Mouse (Mus musculus) adipocyte (in vitro differentiated cells): Measurements from ENCODE around the gene F12.

Experiments
- DNase-seq: peaks from one replicate; pipeline ENCODE4 v3.0.0-alpha.2; 2016; ENCODE audit warnings: low spot score

Gene F12

GRCm38 (mm10) chr13:55413333-55413732 is 13.3 kb downstream of the F12 start:
- no peak for DNase-seq

GRCm38 (mm10) chr13:55412643-55413307 is 13.8 kb downstream of the F12 start:
- no peak for DNase-seq

GRCm38 (mm10) chr13:55411826-55412225 is 14.8 kb downstream of the F12 start:
- DNase-seq, result no peak

GRCm38 (mm10) chr13:55408546-55409120 is 18.0 kb downstream of the F12 start:
- no peak for DNase-seq

GRCm38 (mm10) chr13:55407341-55407740 is 19.3 kb downstream of the F12 start:
- DNase-seq, result no peak

GRCm38 (mm10) chr13:55405783-55406390 is 20.7 kb downstream of the F12 start:
- no peak for DNase-seq

GRCm38 (mm10) chr13:55404853-55405782 is 21.5 kb downstream of the F12 start:
- peak; percentile 67 for DNase-seq

GRCm38 (mm10) chr13:55403935-55404852 is 22.4 kb downstream of the F12 start:
- DNase-seq, result no peak

- no peak for DNase-seq
Measured at GRCm38 (mm10) chr13:55403266-55403665, 23.3 kb downstream of the F12 start.

- DNase-seq, result no peak
Measured at GRCm38 (mm10) chr13:55400039-55400346, 26.6 kb downstream of the F12 start.

GRCm38 (mm10) chr13:55399300-55400038 is 27.1 kb downstream of the F12 start:
- DNase-seq, result no peak

GRCm38 (mm10) chr13:55398088-55398487 is 28.5 kb downstream of the F12 start, which contains the start of gene Slc34a1:
Gene Slc34a1 (plus strand): TSS chr13:55398187.
- DNase-seq, result no peak

- DNase-seq, result no peak
Measured at GRCm38 (mm10) chr13:55392933-55393332, 33.7 kb downstream of the F12 start.

GRCm38 (mm10) chr13:55391626-55392029 is 35.0 kb downstream of the F12 start:
- DNase-seq, result no peak

GRCm38 (mm10) chr13:55390644-55391043 is 35.9 kb downstream of the F12 start:
- DNase-seq, result no peak

- no peak for DNase-seq
Measured at GRCm38 (mm10) chr13:55381790-55382189, 44.8 kb downstream of the F12 start.

- no peak for DNase-seq
Measured at GRCm38 (mm10) chr13:55378907-55379580, 47.5 kb downstream of the F12 start.

- DNase-seq, result no peak
Measured at GRCm38 (mm10) chr13:55375877-55376276, 50.7 kb downstream of the F12 start.

- no peak for DNase-seq
Measured at GRCm38 (mm10) chr13:55374206-55374924, 52.2 kb downstream of the F12 start.
